ENCODE assay signal across 27 mouse cellular contexts in the genomic region with DNA sequence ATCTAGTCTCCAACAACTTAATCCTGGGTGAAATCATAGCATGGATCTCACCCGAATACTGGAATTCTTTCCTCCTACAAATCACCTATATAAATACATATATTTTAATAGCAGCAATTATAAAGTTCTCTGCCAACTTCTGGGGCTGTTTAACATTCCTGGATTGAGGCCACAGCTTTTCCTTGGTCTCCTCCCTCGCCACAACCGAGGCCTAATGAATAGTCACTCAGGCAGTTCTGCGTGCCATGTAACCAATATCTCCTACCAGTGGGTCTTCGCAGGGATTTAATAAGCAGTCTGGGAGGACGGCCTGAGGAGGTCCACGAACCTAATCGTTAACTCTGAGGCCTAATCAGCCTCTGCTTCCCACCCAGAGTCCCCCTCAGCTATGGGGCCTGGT.
"Had no signal": no experiment of that assay in that cellular context is flagged by ENCODE, and none has a peak within 500 bp of the region (broad histone marks: within the 10 kb centered on the region; RNA-seq: fewer than 3 reads in every experiment).

No protein-coding gene starts in this region.

- H3K4me3 ChIP-seq: heart, adult 2 months; heart, embryonic 13.5 days; heart, embryonic 15.5 days; hindbrain, embryonic 13.5 days; hindbrain, embryonic 15.5 days; kidney, embryonic 15.5 days; limb, embryonic 12.5 days; liver, embryonic 12.5 days had no signal

- H3K27ac ChIP-seq: heart, adult 2 months; heart, embryonic 13.5 days; heart, embryonic 15.5 days; hindbrain, embryonic 13.5 days; hindbrain, embryonic 15.5 days; hindbrain, postnatal 0 days; kidney, embryonic 15.5 days; kidney, postnatal 0 days; limb, embryonic 12.5 days; liver, embryonic 12.5 days; liver, embryonic 14.5 days had no signal

- H3K36me3 ChIP-seq: heart, embryonic 13.5 days; heart, embryonic 15.5 days; hindbrain, embryonic 13.5 days; hindbrain, embryonic 15.5 days; kidney, embryonic 15.5 days; limb, embryonic 12.5 days; liver, embryonic 12.5 days had no signal

- H3K9ac ChIP-seq: heart, embryonic 13.5 days; heart, embryonic 15.5 days; hindbrain, embryonic 13.5 days; hindbrain, embryonic 15.5 days; kidney, embryonic 15.5 days; limb, embryonic 12.5 days; liver, embryonic 12.5 days; liver, embryonic 14.5 days had no signal

- DNase-seq: gastrocnemius, postnatal 14 days; gastrocnemius, postnatal 36 days; heart, adult 11 months; heart, adult 2 months; heart, postnatal 14 days; heart, postnatal 36 days; kidney, adult 11 months; kidney, adult 2 months; kidney, adult 9 months; kidney, postnatal 14 days; kidney, postnatal 36 days; layer of hippocampus, adult 9-11 months; layer of hippocampus, postnatal 36 days; left cerebral cortex, postnatal 4 days; liver had no signal

- ATAC-seq: hindbrain, postnatal 0 days; intestine, embryonic 16.5 days; liver, embryonic 12.5 days had no signal

- H3K4me1 ChIP-seq: heart, embryonic 15.5 days; hindbrain, embryonic 13.5 days; hindbrain, embryonic 15.5 days; kidney, embryonic 15.5 days; limb, embryonic 12.5 days; liver, embryonic 12.5 days had no signal

- H3K27me3 ChIP-seq: hindbrain, embryonic 13.5 days; hindbrain, embryonic 15.5 days; liver, embryonic 12.5 days had no signal

- H3K9me3 ChIP-seq: heart, embryonic 13.5 days; heart, embryonic 15.5 days; hindbrain, embryonic 13.5 days; hindbrain, embryonic 15.5 days; kidney, embryonic 15.5 days; limb, embryonic 12.5 days; liver, embryonic 12.5 days had no signal

- H3K4me2 ChIP-seq: heart, embryonic 11.5 days; heart, embryonic 13.5 days; heart, embryonic 15.5 days; hindbrain, embryonic 13.5 days; hindbrain, embryonic 15.5 days; kidney, embryonic 15.5 days; limb, embryonic 12.5 days; liver, embryonic 12.5 days had no signal
